Mouse (Mus musculus): ENCODE measurements around the gene Sufu. TPM values are rescaled to one million over a fixed set of nuclear protein-coding genes. Genes with fewer than 3 reads are reported as not detected.

Sufu gene
- polyA plus RNA-seq, 1 experiment from 2014 or later, result 7.6 TPM

- Histone ChIP-seq H3K79me2 (ENCODE audit: inconsistent target) (no peaks in the 10 kb centered on the region; the same call in 1 of the 2 replicates), H3K36me3 (ENCODE audit: inconsistent target) (no peaks in the 10 kb centered on the region), H3K27ac (no peak overlapping the region), H3K4me3 (ENCODE audit: inconsistent target) (no peak overlapping the region)
These were observed 32.6 kb downstream of the Sufu start for GRCm38 (mm10) chr19:46429250-46429649.

GRCm38 (mm10) chr19:46433712-46434111 is 37.0 kb downstream of the Sufu start:
- no peak overlapping the region for H3K27ac ChIP-seq
- WGBS (ENCODE audit: missing documents), result 97% methylated on average over 7 of the region's 7 CpGs
- no peaks in the 10 kb centered on the region; the same call in 1 of the 2 replicates for H3K79me2 ChIP-seq (ENCODE audit: inconsistent target)
- no peak overlapping the region for H3K4me3 ChIP-seq (ENCODE audit: inconsistent target)
- no peaks in the 10 kb centered on the region for H3K36me3 ChIP-seq (ENCODE audit: inconsistent target)

- Histone ChIP-seq H3K79me2 (ENCODE audit: inconsistent target) (no peaks in the 10 kb centered on the region; the same call in 1 of the 2 replicates), H3K36me3 (ENCODE audit: inconsistent target) (no peaks in the 10 kb centered on the region)
- WGBS (ENCODE audit: missing documents), result 89% methylated on average over 8 of the region's 9 CpGs
These were observed 37.5 kb downstream of the Sufu start for GRCm38 (mm10) chr19:46434148-46434547.

GRCm38 (mm10) chr19:46434591-46434990 is 37.9 kb downstream of the Sufu start:
- H3K79me2 ChIP-seq (ENCODE audit: inconsistent target), result no peaks in the 10 kb centered on the region; the same call in 1 of the 2 replicates
- no peak overlapping the region for H3K27ac ChIP-seq
- H3K4me3 ChIP-seq (ENCODE audit: inconsistent target), result no peak overlapping the region
- WGBS (ENCODE audit: missing documents), result 90% methylated on average over 9 of the region's 9 CpGs
- H3K36me3 ChIP-seq (ENCODE audit: inconsistent target), result no peaks in the 10 kb centered on the region

More at GRCm38 (mm10) chr19:46434148-46434547, 37.5 kb downstream of the Sufu start:
- H3K27ac ChIP-seq, result no peak overlapping the region
- H3K4me3 ChIP-seq (ENCODE audit: inconsistent target), result no peak overlapping the region

- 57% methylated on average over 7 of the region's 7 CpGs for WGBS (ENCODE audit: missing documents)
- Histone ChIP-seq H3K79me2 (ENCODE audit: inconsistent target) (no peaks in the 10 kb centered on the region; the same call in 1 of the 2 replicates), H3K4me3 (ENCODE audit: inconsistent target) (no peak overlapping the region), H3K36me3 (ENCODE audit: inconsistent target) (no peaks in the 10 kb centered on the region), H3K27ac (no peak overlapping the region)
These were observed 38.8 kb downstream of the Sufu start for GRCm38 (mm10) chr19:46435492-46435891.

- Histone ChIP-seq H3K4me3 (ENCODE audit: inconsistent target) (no peak overlapping the region), H3K79me2 (ENCODE audit: inconsistent target) (no peaks in the 10 kb centered on the region), H3K27ac (no peak overlapping the region), H3K36me3 (ENCODE audit: inconsistent target) (no peaks in the 10 kb centered on the region)
- WGBS (ENCODE audit: missing documents), result 86% methylated on average over 6 of the region's 6 CpGs
These were observed 46.8 kb downstream of the Sufu start for GRCm38 (mm10) chr19:46443509-46443908.

- H3K79me2 ChIP-seq (ENCODE audit: inconsistent target), result no peaks in the 10 kb centered on the region
- H3K4me3 ChIP-seq (ENCODE audit: inconsistent target), result no peak overlapping the region
- WGBS (ENCODE audit: missing documents), result 26% methylated on average over 6 of the region's 6 CpGs
- H3K36me3 ChIP-seq (ENCODE audit: inconsistent target), result no peaks in the 10 kb centered on the region
- no peak overlapping the region for H3K27ac ChIP-seq
These were observed 47.5 kb downstream of the Sufu start for GRCm38 (mm10) chr19:46444209-46444608.

- Histone ChIP-seq H3K36me3 (ENCODE audit: inconsistent target) (no peaks in the 10 kb centered on the region), H3K4me3 (ENCODE audit: inconsistent target) (no peak overlapping the region), H3K79me2 (ENCODE audit: inconsistent target) (no peaks in the 10 kb centered on the region), H3K27ac (no peak overlapping the region)
- 94% methylated on average over 6 of the region's 6 CpGs for WGBS (ENCODE audit: missing documents)
These were observed 48.9 kb downstream of the Sufu start for GRCm38 (mm10) chr19:46445641-46446040.

DNA sequence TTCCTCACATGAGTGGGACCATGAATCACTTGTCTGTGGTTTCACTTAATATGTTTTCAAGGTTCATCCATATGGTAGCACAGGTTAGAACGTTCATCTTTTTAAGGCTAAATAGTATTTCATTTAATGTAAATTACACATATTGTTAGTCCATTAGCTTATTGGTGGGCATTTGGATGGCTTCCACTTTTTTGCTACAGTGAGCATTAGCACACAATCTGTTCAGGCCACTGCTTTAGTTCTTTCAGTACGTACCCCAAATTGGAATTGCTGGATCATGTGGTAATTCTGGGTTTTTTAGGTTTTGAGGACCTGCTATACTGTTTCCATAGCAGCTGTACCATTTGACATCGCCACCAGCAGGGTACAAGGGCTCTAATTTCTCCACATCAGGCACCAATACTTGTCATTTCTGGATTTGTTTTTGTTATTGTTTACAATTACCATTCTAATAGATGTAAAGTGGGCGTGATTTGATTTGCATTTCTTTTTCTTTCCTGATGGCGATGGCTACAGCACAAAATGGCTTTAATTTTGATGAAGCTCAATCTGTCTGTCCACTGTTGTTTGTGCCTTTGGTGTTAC is 49.8 kb downstream of the Sufu start:
- Histone ChIP-seq H3K36me3 (ENCODE audit: inconsistent target) (no peaks in the 10 kb centered on the region), H3K27ac (no peak overlapping the region), H3K4me3 (ENCODE audit: inconsistent target) (no peak overlapping the region), H3K79me2 (ENCODE audit: inconsistent target) (no peaks in the 10 kb centered on the region)
- WGBS (ENCODE audit: missing documents), result 95% methylated on average over 5 of the region's 5 CpGs

DNA sequence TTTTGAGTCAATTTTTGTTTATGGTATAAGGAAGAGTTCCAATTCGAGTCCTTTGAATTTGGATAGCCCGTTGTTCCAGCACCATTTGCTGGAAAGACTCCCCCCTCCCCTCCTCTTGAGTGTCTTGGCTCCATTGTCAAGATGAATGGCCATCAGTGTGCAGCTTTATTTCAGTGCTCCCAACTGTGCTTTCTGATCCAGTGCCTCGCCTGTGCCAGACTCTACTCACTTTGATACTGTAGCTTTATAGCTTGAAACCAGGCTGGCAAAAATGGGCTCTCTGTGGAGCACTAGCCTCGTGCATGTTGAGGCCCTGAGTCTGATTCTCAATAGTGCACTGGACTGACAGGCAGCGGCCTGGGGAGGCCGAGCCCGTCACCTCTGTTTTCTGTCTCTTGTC is 50.4 kb downstream of the Sufu start:
- H3K4me3 ChIP-seq (ENCODE audit: inconsistent target), result no peak overlapping the region
- H3K27ac ChIP-seq, result no peak overlapping the region
- no peaks in the 10 kb centered on the region for H3K36me3 ChIP-seq (ENCODE audit: inconsistent target)
- no peaks in the 10 kb centered on the region for H3K79me2 ChIP-seq (ENCODE audit: inconsistent target)
- 83% methylated on average over 7 of the region's 7 CpGs for WGBS (ENCODE audit: missing documents)

- no peaks in the 10 kb centered on the region for H3K79me2 ChIP-seq (ENCODE audit: inconsistent target)
- H3K36me3 ChIP-seq (ENCODE audit: inconsistent target), result no peaks in the 10 kb centered on the region
- no peak overlapping the region for H3K27ac ChIP-seq
- 58% methylated on average over 6 of the region's 6 CpGs for WGBS (ENCODE audit: missing documents)
- H3K4me3 ChIP-seq (ENCODE audit: inconsistent target), result no peak overlapping the region
These were observed 51.2 kb downstream of the Sufu start for GRCm38 (mm10) chr19:46447911-46448310.

DNA sequence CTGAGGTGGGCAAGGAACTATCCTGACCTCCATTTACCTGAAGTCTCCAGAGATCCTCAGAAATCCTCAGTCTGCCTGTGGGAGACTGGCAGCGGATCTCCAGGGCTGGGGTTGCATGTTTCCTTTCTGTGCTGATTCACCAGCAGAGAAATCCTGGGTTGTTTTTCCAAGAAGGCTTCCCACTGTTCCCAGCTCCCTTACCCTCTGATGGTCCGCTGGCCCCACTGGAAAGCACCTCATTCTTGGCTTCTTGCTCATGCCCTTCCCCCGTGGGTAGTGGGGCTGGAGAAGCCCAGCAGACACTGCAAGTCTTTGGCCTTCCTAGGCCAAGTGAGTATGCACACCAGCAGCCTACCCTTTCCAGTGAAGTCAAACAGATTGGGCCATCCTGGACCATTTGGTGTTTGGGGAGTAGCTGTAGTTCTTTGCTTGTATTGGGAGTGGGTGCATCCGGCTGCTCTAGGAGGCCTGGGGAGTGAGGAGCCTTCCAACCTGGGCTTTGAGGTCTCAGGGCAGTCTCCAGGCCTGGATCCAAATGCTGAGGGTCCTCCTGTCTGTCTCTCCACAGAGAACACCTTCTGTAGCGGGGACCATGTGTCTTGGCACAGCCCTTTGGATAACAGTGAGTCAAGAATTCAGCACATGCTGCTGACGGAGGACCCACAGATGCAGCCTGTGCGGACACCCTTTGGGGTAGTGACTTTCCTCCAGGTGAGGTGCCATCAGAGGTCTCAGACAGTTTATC is 52.7 kb downstream of the Sufu start:
- H3K79me2 ChIP-seq (ENCODE audit: inconsistent target), result no peaks in the 10 kb centered on the region
- no peaks in the 10 kb centered on the region for H3K36me3 ChIP-seq (ENCODE audit: inconsistent target)
- WGBS (ENCODE audit: missing documents), result 99% methylated on average over 7 of the region's 7 CpGs
- no peak overlapping the region for H3K4me3 ChIP-seq (ENCODE audit: inconsistent target)
- no peak overlapping the region for H3K27ac ChIP-seq

GRCm38 (mm10) chr19:46452052-46452827 is 55.5 kb downstream of the Sufu start:
- H3K27ac ChIP-seq, result no peak overlapping the region
- H3K36me3 ChIP-seq (ENCODE audit: inconsistent target), result no peaks in the 10 kb centered on the region
- H3K4me3 ChIP-seq (ENCODE audit: inconsistent target), result no peak overlapping the region
- no peaks in the 10 kb centered on the region for H3K79me2 ChIP-seq (ENCODE audit: inconsistent target)
- 49% methylated on average over 10 of the region's 10 CpGs for WGBS (ENCODE audit: missing documents)

- WGBS (ENCODE audit: missing documents), result 93% methylated on average over 9 of the region's 9 CpGs
- Histone ChIP-seq H3K36me3 (ENCODE audit: inconsistent target) (no peaks in the 10 kb centered on the region), H3K27ac (no peak overlapping the region), H3K79me2 (ENCODE audit: inconsistent target) (no peaks in the 10 kb centered on the region), H3K4me3 (ENCODE audit: inconsistent target) (no peak overlapping the region)
These were observed 56.2 kb downstream of the Sufu start for GRCm38 (mm10) chr19:46452916-46453315.
